Mouse (Mus musculus): Measurements from ENCODE around the gene Tmem174. TPM values are rescaled to one million over a fixed set of nuclear protein-coding genes. Genes with fewer than 3 reads are reported as not detected.

The Tmem174 gene
- total and polyA plus RNA-seq, 3 experiments, result not detected

DNA sequence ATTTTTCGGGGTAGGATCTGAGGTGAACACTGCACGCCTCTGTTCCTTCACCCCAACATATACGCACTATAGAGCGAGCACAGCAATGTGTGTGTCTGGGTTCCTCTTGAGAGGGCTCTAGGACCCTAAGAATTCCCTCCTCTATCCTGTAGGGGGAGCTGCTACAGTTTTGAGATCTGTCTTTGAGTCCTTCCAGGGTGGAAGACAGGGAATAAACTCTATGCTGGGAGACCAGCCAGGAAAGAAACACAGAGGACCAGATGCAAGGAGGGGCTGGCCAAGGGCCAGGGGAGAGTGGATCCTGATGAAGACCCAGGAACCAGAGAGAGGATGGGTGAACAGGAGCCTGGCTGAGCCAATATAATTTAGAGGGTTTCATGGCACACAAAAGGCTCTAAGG lies 40.5 kb downstream of the Tmem174 start:
- WGBS, result 81% methylated on average over 4 of the region's 4 CpGs
- intact Hi-C loops (cut with DNase I), result loop anchor here (5.0 kb wide), 1 partner anchor 131 kb away; no protein-coding TSS in a partner anchor
- H3K9ac ChIP-seq (ENCODE audit: low read depth, low read length), result no peak overlapping the region
- DNase-seq, result peak in 1 of 2 experiments; percentile 13
- H3K4me1 ChIP-seq (ENCODE audit: control insufficient read depth, insufficient read depth, low read length), result no peaks in the 10 kb centered on the region
- no peak overlapping the region for H3K27ac ChIP-seq
- H3K27me3 ChIP-seq (ENCODE audit: control insufficient read depth, insufficient read depth, low read length), result no peaks in the 10 kb centered on the region
- no peaks in the 10 kb centered on the region for H3K79me2 ChIP-seq (replicated peaks; ENCODE audit: control insufficient read depth, insufficient read depth, low read length)
- TF ChIP-seq CTCF (IDR thresholded peaks at IDR 0.05), result peak; percentile 61
- no peak for TF ChIP-seq EP300 (IDR thresholded peaks at IDR 0.05; ENCODE audit: insufficient read depth, low read depth, low read length)
- no peak for TF ChIP-seq POLR2A (IDR thresholded peaks at IDR 0.05; ENCODE audit: insufficient read depth, low read depth, low read length)
- no peak overlapping the region for H3K4me3 ChIP-seq
- H3K36me3 ChIP-seq (ENCODE audit: control insufficient read depth, insufficient read depth, low read length), result no peaks in the 10 kb centered on the region

DNA sequence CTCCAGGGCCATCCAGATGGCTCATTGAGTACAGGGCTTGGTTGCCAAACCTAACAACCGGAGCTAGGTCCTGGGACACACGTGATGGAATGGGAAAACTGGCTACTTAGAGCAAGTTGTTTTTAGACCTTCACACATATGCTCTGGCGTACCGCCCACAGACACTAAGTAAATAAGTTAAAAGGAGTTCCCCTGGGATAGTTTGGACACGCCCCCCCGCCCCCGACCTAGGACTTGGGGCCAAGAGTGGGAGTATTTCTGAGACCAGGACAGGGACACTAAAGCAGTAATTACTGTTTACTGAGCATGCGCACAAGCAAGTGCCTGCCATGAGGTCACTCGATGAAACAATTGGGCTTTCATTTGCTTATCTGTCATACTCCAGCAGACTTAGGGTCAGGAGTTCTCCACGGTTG lies 42.5 kb downstream of the Tmem174 start:
- Histone ChIP-seq H3K4me3 (no peak overlapping the region), H3K4me1 (ENCODE audit: control insufficient read depth, insufficient read depth, low read length) (no peaks in the 10 kb centered on the region), H3K36me3 (ENCODE audit: control insufficient read depth, insufficient read depth, low read length) (no peaks in the 10 kb centered on the region), H3K79me2 (replicated peaks; ENCODE audit: control insufficient read depth, insufficient read depth, low read length) (no peaks in the 10 kb centered on the region), H3K27ac (no peak overlapping the region), H3K27me3 (ENCODE audit: control insufficient read depth, insufficient read depth, low read length) (no peaks in the 10 kb centered on the region), H3K9ac (ENCODE audit: low read depth, low read length) (no peak overlapping the region)
- intact Hi-C loops (cut with DNase I), result loop anchor here (5.0 kb wide), 1 partner anchor 133 kb away; no protein-coding TSS in a partner anchor
- WGBS, result 64% methylated on average over 10 of the region's 10 CpGs
- no peak for TF ChIP-seq POLR2A (IDR thresholded peaks at IDR 0.05; ENCODE audit: insufficient read depth, low read depth, low read length)
- no peak for TF ChIP-seq EP300 (IDR thresholded peaks at IDR 0.05; ENCODE audit: insufficient read depth, low read depth, low read length)
- TF ChIP-seq CTCF (IDR thresholded peaks at IDR 0.05), result no peak
- no peak for DNase-seq

DNA sequence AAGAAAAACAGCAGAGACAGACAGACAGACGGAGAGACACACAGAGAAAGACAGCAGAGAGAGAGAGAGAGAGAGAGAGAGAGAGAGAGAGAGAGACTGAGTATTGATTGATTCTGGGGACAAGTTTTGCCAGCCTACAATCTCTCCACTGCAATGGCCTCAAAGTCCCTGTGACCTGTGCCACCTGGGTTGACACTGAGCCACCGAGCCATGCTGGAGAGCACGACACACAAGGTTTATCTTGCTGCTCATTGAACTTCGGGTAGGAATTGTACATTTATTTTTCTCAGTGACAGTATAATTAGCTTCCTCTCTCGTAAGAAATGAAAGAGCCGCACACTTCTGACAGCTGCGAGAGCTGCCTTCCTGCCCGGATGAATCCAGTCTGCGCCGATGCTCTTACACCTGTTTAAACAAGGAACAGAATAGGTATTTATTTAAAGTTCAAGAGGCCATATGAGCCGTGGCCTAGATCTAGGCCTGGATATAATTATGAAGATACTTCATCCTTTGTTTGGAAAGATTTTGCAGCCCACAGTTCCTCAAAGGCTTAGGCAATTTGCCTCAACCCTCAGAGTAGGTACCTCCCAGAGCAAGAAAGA lies 43.2 kb downstream of the Tmem174 start:
- no peak overlapping the region for H3K9ac ChIP-seq (ENCODE audit: low read depth, low read length)
- no peak overlapping the region for H3K4me3 ChIP-seq
- TF ChIP-seq EP300 (IDR thresholded peaks at IDR 0.05; ENCODE audit: insufficient read depth, low read depth, low read length), result no peak
- intact Hi-C loops (cut with DNase I), result no loop called here
- H3K79me2 ChIP-seq (replicated peaks; ENCODE audit: control insufficient read depth, insufficient read depth, low read length), result no peaks in the 10 kb centered on the region
- no peaks in the 10 kb centered on the region for H3K36me3 ChIP-seq (ENCODE audit: control insufficient read depth, insufficient read depth, low read length)
- WGBS, result 86% methylated on average over 11 of the region's 11 CpGs
- H3K4me1 ChIP-seq (ENCODE audit: control insufficient read depth, insufficient read depth, low read length), result no peaks in the 10 kb centered on the region; the same call in 1 of the 2 replicates
- peaks cover 3% of the 10 kb centered on the region; the same call in 1 of the 2 replicates for H3K27me3 ChIP-seq (ENCODE audit: control insufficient read depth, insufficient read depth, low read length)
- H3K27ac ChIP-seq, result no peak overlapping the region
- DNase-seq, result no peak

DNA sequence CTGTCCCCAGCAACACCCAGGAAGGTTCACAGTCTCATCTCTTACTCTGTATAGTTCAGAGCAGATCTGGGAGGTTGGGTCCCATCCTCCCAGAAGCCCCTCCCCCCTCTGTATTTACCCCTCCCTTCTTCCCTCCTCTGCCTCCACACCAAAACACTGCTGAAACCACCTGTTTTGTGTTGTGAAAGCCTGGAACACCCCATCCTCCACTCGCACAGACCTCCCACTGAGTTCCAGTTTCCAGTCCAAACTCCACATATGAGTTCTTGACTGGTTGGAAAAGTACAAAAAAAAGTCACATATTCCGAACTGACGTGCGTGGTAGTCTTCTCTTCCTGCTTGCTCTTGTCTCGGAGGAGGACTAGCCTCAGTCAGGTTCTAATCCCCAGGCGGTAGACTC lies 45.8 kb downstream of the Tmem174 start:
- 75% methylated on average over 6 of the region's 6 CpGs for WGBS
- DNase-seq, result no peak
- H3K9ac ChIP-seq (ENCODE audit: low read depth, low read length), result no peak overlapping the region
- TF ChIP-seq POLR2A (IDR thresholded peaks at IDR 0.05; ENCODE audit: insufficient read depth, low read depth, low read length), result no peak
- TF ChIP-seq EP300 (IDR thresholded peaks at IDR 0.05; ENCODE audit: insufficient read depth, low read depth, low read length), result no peak
- TF ChIP-seq CTCF (IDR thresholded peaks at IDR 0.05), result no peak
- intact Hi-C loops (cut with DNase I), result no loop called here
- H3K27ac ChIP-seq, result no peak overlapping the region
- H3K27me3 ChIP-seq (ENCODE audit: control insufficient read depth, insufficient read depth, low read length), result peaks cover 14% of the 10 kb centered on the region
- no peaks in the 10 kb centered on the region for H3K36me3 ChIP-seq (ENCODE audit: control insufficient read depth, insufficient read depth, low read length)
- no peaks in the 10 kb centered on the region; the same call in 1 of the 2 replicates for H3K4me1 ChIP-seq (ENCODE audit: control insufficient read depth, insufficient read depth, low read length)
- no peak overlapping the region for H3K4me3 ChIP-seq
- H3K79me2 ChIP-seq (replicated peaks; ENCODE audit: control insufficient read depth, insufficient read depth, low read length), result no peaks in the 10 kb centered on the region

DNA sequence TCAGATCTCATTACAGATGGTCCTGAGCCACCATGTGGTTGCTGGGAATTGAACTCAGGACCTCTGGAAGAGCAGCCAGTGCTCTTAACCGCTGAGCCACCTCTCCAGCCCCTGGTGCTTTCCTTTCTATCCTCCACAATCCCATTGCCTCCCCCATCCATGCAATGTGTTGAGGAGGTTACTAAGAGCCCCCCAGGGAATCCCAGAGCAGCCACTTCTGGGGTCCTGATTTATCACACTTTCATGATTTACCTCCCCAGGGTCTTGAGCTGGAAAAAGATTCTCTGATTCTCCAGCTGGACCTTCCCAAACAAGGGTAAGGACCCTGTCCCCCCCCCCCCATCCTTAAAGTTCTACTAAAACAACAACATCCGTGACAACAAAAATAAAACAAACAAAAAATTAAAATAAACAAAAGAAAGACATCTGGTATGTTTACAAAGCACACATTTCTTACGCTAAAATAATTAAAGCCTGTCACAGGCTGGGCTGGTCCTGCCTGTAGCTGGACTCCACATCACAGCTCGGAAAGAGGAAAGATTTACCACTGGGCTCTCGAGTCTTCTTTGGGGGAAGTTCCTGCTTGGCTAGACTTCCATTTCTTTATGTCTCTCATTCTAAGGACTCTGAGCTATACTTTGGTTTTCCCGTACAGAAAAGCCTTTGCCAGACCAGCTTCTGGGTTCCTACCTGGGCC lies 46.4 kb downstream of the Tmem174 start:
- H3K79me2 ChIP-seq (replicated peaks; ENCODE audit: control insufficient read depth, insufficient read depth, low read length), result no peaks in the 10 kb centered on the region
- no peak overlapping the region for H3K9ac ChIP-seq (ENCODE audit: low read depth, low read length)
- no peaks in the 10 kb centered on the region for H3K36me3 ChIP-seq (ENCODE audit: control insufficient read depth, insufficient read depth, low read length)
- no peaks in the 10 kb centered on the region; the same call in 1 of the 2 replicates for H3K4me1 ChIP-seq (ENCODE audit: control insufficient read depth, insufficient read depth, low read length)
- no peak for DNase-seq
- TF ChIP-seq CTCF (IDR thresholded peaks at IDR 0.05) (no peak), EP300 (IDR thresholded peaks at IDR 0.05; ENCODE audit: insufficient read depth, low read depth, low read length) (no peak), POLR2A (IDR thresholded peaks at IDR 0.05; ENCODE audit: insufficient read depth, low read depth, low read length) (no peak)
- H3K4me3 ChIP-seq, result no peak overlapping the region
- H3K27me3 ChIP-seq (ENCODE audit: control insufficient read depth, insufficient read depth, low read length), result peaks cover 14% of the 10 kb centered on the region
- H3K27ac ChIP-seq, result no peak overlapping the region
- 68% methylated on average over 6 of the region's 6 CpGs for WGBS
- intact Hi-C loops (cut with DNase I), result no loop called here

DNA sequence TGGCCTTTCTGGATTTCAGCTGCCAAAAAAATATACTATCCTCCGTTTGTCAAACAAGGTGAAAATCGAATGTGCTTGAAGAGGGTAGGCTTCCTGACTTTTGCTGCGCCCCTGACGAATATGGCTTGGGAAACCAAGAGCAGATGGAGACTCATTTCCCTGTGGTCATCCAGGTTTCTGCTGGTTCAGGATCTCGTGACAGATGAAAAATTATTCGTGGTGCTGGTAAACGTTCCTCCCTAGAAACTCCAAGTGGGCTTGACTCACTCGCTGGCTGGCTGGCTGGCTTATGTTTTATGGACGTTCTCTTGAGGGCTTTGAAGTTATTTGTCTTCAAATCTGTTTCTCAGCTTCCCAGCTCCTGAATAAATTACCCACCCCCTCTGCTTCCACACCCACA lies 47.6 kb downstream of the Tmem174 start:
- WGBS, result 60% methylated on average over 9 of the region's 9 CpGs
- DNase-seq, result no peak
- TF ChIP-seq CTCF (IDR thresholded peaks at IDR 0.05) (no peak), POLR2A (IDR thresholded peaks at IDR 0.05; ENCODE audit: insufficient read depth, low read depth, low read length) (no peak), EP300 (IDR thresholded peaks at IDR 0.05; ENCODE audit: insufficient read depth, low read depth, low read length) (no peak)
- Histone ChIP-seq H3K9ac (ENCODE audit: low read depth, low read length) (no peak overlapping the region), H3K79me2 (replicated peaks; ENCODE audit: control insufficient read depth, insufficient read depth, low read length) (no peaks in the 10 kb centered on the region), H3K27me3 (ENCODE audit: control insufficient read depth, insufficient read depth, low read length) (peaks cover 14% of the 10 kb centered on the region), H3K27ac (no peak overlapping the region), H3K4me1 (ENCODE audit: control insufficient read depth, insufficient read depth, low read length) (no peaks in the 10 kb centered on the region; the same call in 1 of the 2 replicates), H3K4me3 (no peak overlapping the region), H3K36me3 (ENCODE audit: control insufficient read depth, insufficient read depth, low read length) (no peaks in the 10 kb centered on the region)
- intact Hi-C loops (cut with DNase I), result loop anchor here (10.0 kb wide), 1 partner anchor 235 kb away; the partner anchor contains the start of gene Foxd1

All from heart, adult 2 months (tissue).